Mouse (Mus musculus) midbrain, embryonic 13.5 days (tissue): ENCODE measurements at regions not wholly inside any gene's neighbourhood (a gene's known extent, or its start where the extent isn't known, plus 50 kb on each side); places are given as distances from the start of the nearest gene placed in this dataset.

Experiments
- ATAC-seq: fragments of 200-750 bp; cut with Nextera tagmentation; 2 replicates; pipeline ENCODE4 v1.8.0; 2017; ENCODE audit warnings: mild to moderate bottlenecking, moderate TSS enrichment, moderate library complexity
- H3K27ac ChIP-seq: fragments of 300-500 bp; sonication (generic); 2 replicates; pipeline ENCODE4 v1.5.1; 2015; ENCODE audit warnings: inconsistent platforms, mild to moderate bottlenecking, moderate library complexity
- H3K27me3 ChIP-seq: fragments of 300-500 bp; sonication (generic); 2 replicates; pipeline ENCODE4 v1.6.1; 2015; ENCODE audit warnings: mild to moderate bottlenecking, inconsistent platforms
- H3K36me3 ChIP-seq: fragments of 300-500 bp; sonication (generic); 2 replicates; pipeline ENCODE4 v1.6.1; 2015; ENCODE audit warnings: mild to moderate bottlenecking, inconsistent platforms
- H3K4me1 ChIP-seq: fragments of 300-500 bp; sonication (generic); replicated peaks from 2 replicates; pipeline ENCODE4 v1.6.1; 2015; ENCODE audit warnings: inconsistent platforms
- H3K4me2 ChIP-seq: fragments of 300-500 bp; sonication (generic); replicated peaks from 2 replicates; pipeline ENCODE4 v1.6.1; 2015; ENCODE audit warnings: moderate library complexity, mild to moderate bottlenecking, inconsistent platforms
- H3K4me3 ChIP-seq: fragments of 300-500 bp; sonication (generic); replicated peaks from 2 replicates; pipeline ENCODE4 v1.5.1; 2015; ENCODE audit warnings: mild to moderate bottlenecking, inconsistent platforms
- H3K9ac ChIP-seq: fragments of 300-500 bp; sonication (generic); replicated peaks from 2 replicates; pipeline ENCODE4 v1.6.1; 2015; ENCODE audit warnings: mild to moderate bottlenecking, inconsistent platforms
- H3K9me3 ChIP-seq: fragments of 300-500 bp; sonication (generic); 2 replicates; pipeline ENCODE4 v1.6.1; 2016; ENCODE audit warnings: mild to moderate bottlenecking, inconsistent platforms
- WGBS: fragments of 180-500 bp; shearing (Covaris S2); methylation state at CpG from one replicate; pipeline ENCODE4 v1.1.7; 2015; 5-methylcytosine and 5-hydroxymethylcytosine counted together

DNA sequence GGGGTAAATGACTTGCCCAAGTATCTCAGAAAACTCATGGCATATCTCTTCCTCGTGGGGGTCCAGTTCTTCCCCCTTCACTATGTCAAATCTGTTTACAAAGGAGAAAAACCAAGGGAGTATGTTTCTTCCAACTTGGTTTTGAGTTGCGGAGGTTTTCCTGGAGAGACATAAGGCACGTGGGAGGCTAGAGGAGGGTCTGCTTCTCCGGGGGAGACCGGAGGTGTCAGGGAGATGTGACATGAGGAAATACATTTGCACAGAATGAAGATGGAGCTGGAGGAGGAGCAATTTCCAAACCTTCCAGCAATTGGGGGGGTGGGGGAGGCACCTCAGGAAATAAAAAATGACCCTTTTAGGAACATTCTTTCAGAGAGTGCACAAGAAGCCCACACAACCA lies 112.0 kb upstream of the Mycn start:
- Histone ChIP-seq H3K9me3 (no peaks in the 10 kb centered on the region), H3K9ac (no peak overlapping the region), H3K27ac (no peak overlapping the region), H3K4me3 (no peak overlapping the region), H3K4me2 (no peak overlapping the region), H3K4me1 (peaks cover 5% of the 10 kb centered on the region; the same call in 1 of the 2 replicates), H3K27me3 (no peaks in the 10 kb centered on the region), H3K36me3 (no peaks in the 10 kb centered on the region)
- 87% methylated on average over 5 of the region's 5 CpGs for WGBS
- ATAC-seq = no peak

GRCm38 (mm10) chr12:13052845-13053623 lies 111.3 kb upstream of the Mycn start:
- ATAC-seq = no peak
- no peaks in the 10 kb centered on the region for H3K27me3 ChIP-seq
- no peak overlapping the region for H3K4me3 ChIP-seq

GRCm38 (mm10) chr12:13052164-13052563 lies 110.5 kb upstream of the Mycn start:
- H3K9ac ChIP-seq = no peak overlapping the region
- H3K27ac ChIP-seq = no peak overlapping the region
- no peak overlapping the region for H3K4me2 ChIP-seq
- no peak overlapping the region for H3K4me3 ChIP-seq
- no peaks in the 10 kb centered on the region for H3K27me3 ChIP-seq
- H3K4me1 ChIP-seq = peaks cover 11% of the 10 kb centered on the region
- no peaks in the 10 kb centered on the region for H3K36me3 ChIP-seq
- H3K9me3 ChIP-seq = no peaks in the 10 kb centered on the region
- no peak for ATAC-seq
- 50% methylated on average over 6 of the region's 6 CpGs for WGBS

More at GRCm38 (mm10) chr12:13052845-13053623, 111.3 kb upstream of the Mycn start:
- Histone ChIP-seq H3K27ac (no peak overlapping the region), H3K4me1 (peaks cover 11% of the 10 kb centered on the region), H3K9ac (no peak overlapping the region), H3K9me3 (no peaks in the 10 kb centered on the region), H3K4me2 (no peak overlapping the region), H3K36me3 (no peaks in the 10 kb centered on the region)
- 66% methylated on average over 9 of the region's 9 CpGs for WGBS

GRCm38 (mm10) chr12:13049659-13050058 lies 107.9 kb upstream of the Mycn start:
- no peak for ATAC-seq
- Histone ChIP-seq H3K4me1 (peaks cover 8% of the 10 kb centered on the region; the same call in 1 of the 2 replicates), H3K27me3 (no peaks in the 10 kb centered on the region), H3K9me3 (no peaks in the 10 kb centered on the region), H3K9ac (no peak overlapping the region), H3K36me3 (no peaks in the 10 kb centered on the region), H3K4me2 (no peak overlapping the region), H3K27ac (no peak overlapping the region), H3K4me3 (no peak overlapping the region)
- 74% methylated on average over 8 of the region's 8 CpGs for WGBS

GRCm38 (mm10) chr12:13048168-13048727 lies 106.5 kb upstream of the Mycn start:
- ATAC-seq = no peak
- H3K27me3 ChIP-seq = no peaks in the 10 kb centered on the region

DNA sequence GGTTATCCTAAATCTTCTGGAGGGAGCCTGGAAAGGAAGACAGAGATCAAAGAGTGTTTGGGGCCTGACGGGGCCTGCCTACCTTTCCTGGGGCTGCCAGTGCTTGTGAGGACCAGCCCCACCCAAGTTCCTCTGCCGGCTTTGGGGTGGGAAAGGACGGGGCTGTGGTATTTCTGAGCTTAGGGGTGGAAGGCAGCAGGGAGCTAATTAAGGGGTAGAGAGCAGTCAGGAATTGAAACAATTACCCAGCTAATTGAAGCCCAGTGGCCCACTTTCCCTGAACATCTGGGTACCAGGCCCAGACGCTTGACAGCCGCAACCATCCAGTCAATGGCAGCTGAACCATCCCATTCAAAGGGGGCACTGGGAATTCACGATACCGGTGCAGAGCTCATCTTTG lies 101.2 kb upstream of the Mycn start:
- WGBS = 63% methylated on average over 7 of the region's 7 CpGs
- peaks cover 13% of the 10 kb centered on the region; the same call in 1 of the 2 replicates for H3K4me1 ChIP-seq
- ATAC-seq = peak; percentile 45; the same call in 1 of the 2 replicates
- H3K27ac ChIP-seq = no peak overlapping the region
- no peaks in the 10 kb centered on the region for H3K36me3 ChIP-seq
- H3K4me2 ChIP-seq = no peak overlapping the region
- no peaks in the 10 kb centered on the region for H3K27me3 ChIP-seq
- H3K9ac ChIP-seq = no peak overlapping the region
- H3K9me3 ChIP-seq = no peaks in the 10 kb centered on the region
- no peak overlapping the region for H3K4me3 ChIP-seq

More at GRCm38 (mm10) chr12:13048168-13048727, 106.5 kb upstream of the Mycn start:
- Histone ChIP-seq H3K27ac (no peak overlapping the region), H3K4me2 (no peak overlapping the region), H3K4me3 (no peak overlapping the region), H3K9me3 (no peaks in the 10 kb centered on the region), H3K9ac (no peak overlapping the region), H3K36me3 (no peaks in the 10 kb centered on the region), H3K4me1 (peaks cover 18% of the 10 kb centered on the region)
- 25% methylated on average over 13 of the region's 13 CpGs for WGBS

DNA sequence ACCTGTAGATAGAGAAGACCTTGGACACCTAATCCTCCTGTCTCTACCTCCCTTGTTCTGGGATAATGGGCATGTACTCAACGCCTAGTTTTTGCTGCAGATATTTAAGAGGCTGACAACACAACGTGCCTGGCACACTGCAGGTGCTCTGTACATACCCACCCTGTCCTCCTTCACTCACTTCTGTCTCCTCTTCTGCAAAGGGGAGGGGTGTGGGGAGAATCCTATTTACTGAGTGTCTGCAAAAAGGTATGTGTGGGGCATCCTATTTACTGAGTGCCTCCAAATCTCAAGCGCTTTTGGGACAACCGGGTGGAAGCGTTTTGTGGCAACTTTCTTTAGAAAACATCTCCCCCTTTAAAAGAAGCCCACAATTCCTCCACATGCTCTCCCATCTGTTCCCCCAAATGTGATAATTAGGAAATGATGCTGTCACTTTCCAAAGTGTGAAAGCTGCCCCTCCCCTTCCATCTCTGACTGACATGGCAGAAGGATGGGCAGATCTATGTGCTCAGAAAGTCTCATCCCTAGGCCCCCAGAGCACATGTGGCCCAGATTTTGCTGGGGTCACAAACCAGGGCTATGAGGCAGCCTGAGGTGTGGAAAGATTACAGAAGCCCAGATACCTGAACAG lies 93.5 kb upstream of the Mycn start:
- H3K36me3 ChIP-seq = no peaks in the 10 kb centered on the region
- no peaks in the 10 kb centered on the region for H3K9me3 ChIP-seq
- 77% methylated on average over 5 of the region's 5 CpGs for WGBS
- no peak overlapping the region for H3K4me2 ChIP-seq
- no peak overlapping the region for H3K27ac ChIP-seq
- no peak overlapping the region for H3K4me3 ChIP-seq
- no peaks in the 10 kb centered on the region for H3K27me3 ChIP-seq
- H3K4me1 ChIP-seq = no peaks in the 10 kb centered on the region
- ATAC-seq = peak; percentile 34; the same call in 1 of the 2 replicates
- no peak overlapping the region for H3K9ac ChIP-seq

GRCm38 (mm10) chr12:13030333-13030732 lies 88.6 kb upstream of the Mycn start:
- H3K27me3 ChIP-seq = no peaks in the 10 kb centered on the region
- H3K4me3 ChIP-seq = no peak overlapping the region
- no peaks in the 10 kb centered on the region for H3K9me3 ChIP-seq
- no peak for ATAC-seq
- H3K9ac ChIP-seq = no peak overlapping the region
- no peaks in the 10 kb centered on the region for H3K36me3 ChIP-seq
- H3K4me1 ChIP-seq = peaks cover 9% of the 10 kb centered on the region; the same call in 1 of the 2 replicates
- 88% methylated on average over 7 of the region's 7 CpGs for WGBS
- H3K27ac ChIP-seq = no peak overlapping the region
- no peak overlapping the region for H3K4me2 ChIP-seq

GRCm38 (mm10) chr12:13028086-13028485 lies 86.4 kb upstream of the Mycn start:
- H3K9me3 ChIP-seq = no peaks in the 10 kb centered on the region
- WGBS = 63% methylated on average over 3 of the region's 3 CpGs

GRCm38 (mm10) chr12:13026041-13026580 lies 84.4 kb upstream of the Mycn start:
- Histone ChIP-seq H3K9ac (no peak overlapping the region), H3K4me1 (peaks cover 19% of the 10 kb centered on the region), H3K27ac (no peak overlapping the region), H3K27me3 (no peaks in the 10 kb centered on the region), H3K4me2 (no peak overlapping the region), H3K36me3 (no peaks in the 10 kb centered on the region), H3K4me3 (no peak overlapping the region), H3K9me3 (no peaks in the 10 kb centered on the region)
- peak; percentile 80 for ATAC-seq
- WGBS = 55% methylated on average over 7 of the region's 7 CpGs

More at GRCm38 (mm10) chr12:13028086-13028485, 86.4 kb upstream of the Mycn start:
- Histone ChIP-seq H3K9ac (no peak overlapping the region), H3K27ac (no peak overlapping the region), H3K36me3 (no peaks in the 10 kb centered on the region), H3K4me2 (no peak overlapping the region), H3K4me1 (peaks cover 19% of the 10 kb centered on the region), H3K27me3 (no peaks in the 10 kb centered on the region), H3K4me3 (no peak overlapping the region)
- no peak for ATAC-seq

DNA sequence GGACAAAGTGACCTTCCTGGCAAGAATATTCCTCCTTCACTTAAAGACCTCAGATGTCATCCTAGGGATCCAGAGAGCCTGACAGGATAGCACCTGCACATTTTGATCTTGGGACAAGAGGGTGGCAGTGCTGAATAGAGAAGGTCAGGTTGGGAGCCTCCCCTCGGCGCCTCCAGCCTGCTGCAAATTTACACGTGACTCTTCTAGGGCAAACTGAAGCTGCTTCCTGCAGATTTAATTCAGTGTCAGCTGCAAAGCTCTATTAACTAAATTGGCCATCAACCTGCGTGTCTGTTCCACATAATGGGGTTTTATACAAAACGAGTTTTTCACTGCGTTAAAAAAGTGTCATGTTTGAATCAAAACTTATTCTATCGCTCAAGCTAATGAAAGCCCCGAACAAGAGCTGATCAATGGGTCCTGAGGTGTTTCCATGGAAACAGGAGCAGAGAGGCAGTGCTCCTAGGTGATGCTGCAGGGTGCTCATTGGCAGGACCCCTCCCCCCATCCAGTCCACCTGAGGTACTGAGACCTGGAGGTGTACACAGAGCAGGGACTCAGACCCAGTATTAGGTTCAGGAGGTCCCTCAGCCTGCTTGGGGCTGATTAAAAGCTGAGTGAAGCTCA lies 82.6 kb upstream of the Mycn start:
- Histone ChIP-seq H3K4me3 (no peak overlapping the region), H3K4me1 (peaks cover 19% of the 10 kb centered on the region), H3K4me2 (no peak overlapping the region), H3K9ac (no peak overlapping the region), H3K36me3 (no peaks in the 10 kb centered on the region), H3K9me3 (no peaks in the 10 kb centered on the region), H3K27me3 (no peaks in the 10 kb centered on the region), H3K27ac (peak overlapping the region; percentile 30; the same call in 1 of the 2 replicates)
- WGBS = 28% methylated on average over 8 of the region's 8 CpGs
- ATAC-seq = peak; percentile 77
